Mouse (Mus musculus) ES-Bruce4 (cell line): ENCODE measurements around the gene Pdgfd.

Experiments used
- CTCF ChIP-seq: IDR thresholded peaks from one replicate; pipeline ENCODE4 v1.8.1; 2011; ENCODE audit warnings: low read depth, low read length
- POLR2A ChIP-seq: IDR thresholded peaks from one replicate; pipeline ENCODE4 v1.8.1; 2011; ENCODE audit warnings: low read length; ENCODE audit not compliant: insufficient read depth

DNA sequence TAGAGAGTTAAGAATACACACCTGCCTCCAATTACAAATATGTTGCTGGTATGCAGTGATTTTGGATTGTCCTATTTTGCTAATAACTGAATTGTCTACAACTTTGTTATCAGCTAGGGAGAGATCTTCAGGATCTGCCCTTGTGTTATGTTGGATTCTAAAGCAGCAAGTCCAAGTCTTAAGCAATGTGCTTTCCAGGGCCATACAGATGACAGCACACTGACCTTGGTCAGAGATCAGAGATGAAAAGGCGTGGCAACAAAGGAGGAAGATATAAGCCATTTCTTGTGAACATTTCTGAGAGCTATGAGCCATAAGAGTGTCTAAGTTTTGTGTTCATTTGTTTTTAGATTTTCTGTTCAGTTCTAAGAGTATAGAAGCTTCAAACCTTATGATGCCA lies 4.9 kb downstream of the Pdgfd start:
- TF ChIP-seq POLR2A (no peak), CTCF (no peak)
